ENCODE assay signal across 9 mouse cellular contexts in the genomic region with DNA sequence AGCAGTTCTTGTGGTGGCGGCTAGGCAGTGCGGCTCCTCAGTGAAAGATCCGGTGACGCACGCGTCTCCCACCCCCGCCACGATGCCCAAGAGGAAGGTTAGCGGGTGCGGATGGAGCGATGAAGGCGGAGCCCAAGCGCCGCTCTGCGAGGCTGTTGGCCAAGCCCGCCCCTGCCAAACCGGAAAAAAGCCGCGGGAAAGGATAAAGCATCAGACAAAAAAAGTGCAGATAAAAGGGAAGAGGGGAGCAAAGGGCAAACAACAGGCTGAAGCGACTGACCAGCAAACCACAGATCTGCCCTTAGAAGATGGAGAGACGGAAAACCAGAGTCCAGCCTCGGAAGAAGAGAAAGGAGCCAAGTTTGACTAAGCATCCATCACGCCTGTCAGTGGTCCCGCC. TPM values are rescaled to one million over a fixed set of nuclear protein-coding genes. Genes with fewer than 3 reads are reported as not detected.
A peak's percentile ranks its signal among the peaks of the same experiment; 100 is the strongest.
DNase-seq lines count a peak whose midpoint lies in the region; ATAC-seq lines count a peak whose summit lies in the region.
"Had no signal": no experiment of that assay in that cellular context is flagged by ENCODE, and none has a peak within 500 bp of the region (broad histone marks: within the 10 kb centered on the region; RNA-seq: fewer than 3 reads in every experiment).

No protein-coding gene starts in this region.

- H3K9ac ChIP-seq in forebrain, embryonic 16.5 days (replicated peaks; ENCODE audit: low read depth, low read length), result peak overlapping the region; percentile 20; the same call in 1 of the 2 replicates
- peak overlapping the region; percentile 36; the same call in 1 of the 2 replicates for H3K9ac ChIP-seq in hindbrain, embryonic 15.5 days
- H3K9ac ChIP-seq in limb, embryonic 15.5 days, result no peak overlapping the region
- peak overlapping the region; percentile 50 for H3K9ac ChIP-seq in midbrain, embryonic 12.5 days (replicated peaks)

- WGBS in forebrain, embryonic 16.5 days, result 1% methylated on average over 24 of the region's 24 CpGs
- WGBS in hindbrain, embryonic 15.5 days, result 6% methylated on average over 24 of the region's 24 CpGs
- 3% methylated on average over 24 of the region's 24 CpGs for WGBS in limb, embryonic 15.5 days
- 2% methylated on average over 24 of the region's 24 CpGs for WGBS in midbrain, embryonic 12.5 days

- peak; percentile 65 for ATAC-seq in forebrain, embryonic 16.5 days
- peak; percentile 69; the same call in 1 of the 2 replicates for ATAC-seq in hindbrain, embryonic 15.5 days (ENCODE audit: low FRiP score, low read depth)
- ATAC-seq in limb, embryonic 15.5 days (ENCODE audit: insufficient number of reproducible peaks, low FRiP score, low TSS enrichment, low read depth), result no peak
- ATAC-seq in midbrain, embryonic 12.5 days (ENCODE audit: low FRiP score, low read depth), result 0 out of 2 replicates have a peak, but pooled peaks have one; percentile 38

- H3K27me3 ChIP-seq in forebrain, embryonic 16.5 days (replicated peaks; ENCODE audit: control insufficient read depth, insufficient read depth, low read length), result no peaks in the 10 kb centered on the region
- H3K27me3 ChIP-seq in hindbrain, embryonic 15.5 days, result no peaks in the 10 kb centered on the region
- peaks cover 7% of the 10 kb centered on the region; the same call in 1 of the 2 replicates for H3K27me3 ChIP-seq in limb, embryonic 15.5 days
- H3K27me3 ChIP-seq in midbrain, embryonic 12.5 days, result peaks cover 23% of the 10 kb centered on the region

- DNase-seq in cerebellum, postnatal 14 days, result peak; percentile 48 to 52
- DNase-seq in cerebellum, adult 9-10 months, result no peak
- DNase-seq in adrenal gland, postnatal 10 days, result peak; percentile 52
- DNase-seq in urinary bladder, adult 2 months (ENCODE audit: low spot score), result no peak

- no peaks in the 10 kb centered on the region for H3K36me3 ChIP-seq in forebrain, embryonic 16.5 days (ENCODE audit: control insufficient read depth, insufficient read depth)
- H3K36me3 ChIP-seq in hindbrain, embryonic 15.5 days, result no peaks in the 10 kb centered on the region
- no peaks in the 10 kb centered on the region for H3K36me3 ChIP-seq in limb, embryonic 15.5 days
- no peaks in the 10 kb centered on the region for H3K36me3 ChIP-seq in midbrain, embryonic 12.5 days

- H3K27ac ChIP-seq in forebrain, embryonic 16.5 days (ENCODE audit: low read length), result no peak overlapping the region
- H3K27ac ChIP-seq in hindbrain, embryonic 15.5 days (replicated peaks), result no peak overlapping the region
- H3K27ac ChIP-seq in limb, embryonic 15.5 days, result no peak overlapping the region
- H3K27ac ChIP-seq in midbrain, embryonic 12.5 days (replicated peaks), result no peak overlapping the region

- peak overlapping the region; percentile 71 for H3K4me2 ChIP-seq in forebrain, embryonic 16.5 days (ENCODE audit: low read length)
- peak overlapping the region; percentile 88 for H3K4me2 ChIP-seq in hindbrain, embryonic 15.5 days
- peak overlapping the region; percentile 62 for H3K4me2 ChIP-seq in limb, embryonic 15.5 days
- H3K4me2 ChIP-seq in midbrain, embryonic 12.5 days (replicated peaks), result peak overlapping the region; percentile 64

- no peaks in the 10 kb centered on the region for H3K9me3 ChIP-seq in forebrain, embryonic 16.5 days (ENCODE audit: control insufficient read depth, low read length)
- H3K9me3 ChIP-seq in hindbrain, embryonic 15.5 days, result no peaks in the 10 kb centered on the region
- no peaks in the 10 kb centered on the region for H3K9me3 ChIP-seq in limb, embryonic 15.5 days
- no peaks in the 10 kb centered on the region for H3K9me3 ChIP-seq in midbrain, embryonic 12.5 days

- H3K4me1 ChIP-seq in forebrain, embryonic 16.5 days (replicated peaks; ENCODE audit: control insufficient read depth, insufficient read depth, low read length), result no peaks in the 10 kb centered on the region; the same call in 1 of the 2 replicates
- H3K4me1 ChIP-seq in hindbrain, embryonic 15.5 days (replicated peaks), result peaks cover 5% of the 10 kb centered on the region; the same call in 1 of the 2 replicates
- peaks cover 7% of the 10 kb centered on the region for H3K4me1 ChIP-seq in limb, embryonic 15.5 days
- H3K4me1 ChIP-seq in midbrain, embryonic 12.5 days, result no peaks in the 10 kb centered on the region

- peak overlapping the region; percentile 40 for H3K4me3 ChIP-seq in forebrain, embryonic 16.5 days (replicated peaks; ENCODE audit: low read length)
- peak overlapping the region; percentile 46 for H3K4me3 ChIP-seq in hindbrain, embryonic 15.5 days
- peak overlapping the region; percentile 39 for H3K4me3 ChIP-seq in limb, embryonic 15.5 days
- H3K4me3 ChIP-seq in midbrain, embryonic 12.5 days, result peak overlapping the region; percentile 42

RNA-seq across cellular contexts. Expression of a gene that starts 6.3 kb away (rescaled TPM):
- total RNA-seq in adrenal gland, postnatal 10 days (2021), result 1 to 10 TPM; 1.5 to 3.6 TPM
- polyA plus RNA-seq in forebrain, embryonic 16.5 days (2015; fragmentation: Nextera tagmentation; extraction: Ambion mirVana), result 2.6 and 4.4 TPM in 2 replicates
- 4.8 and 5.5 TPM in 2 replicates for polyA plus RNA-seq in hindbrain, embryonic 15.5 days (2015; fragmentation: Nextera tagmentation; extraction: Ambion mirVana)
- polyA plus RNA-seq in limb, embryonic 15.5 days (2015; fragmentation: Nextera tagmentation; extraction: Ambion mirVana), result 0.61 TPM in 1 of 2 replicates, not detected in the other
- polyA plus RNA-seq in midbrain, embryonic 12.5 days (2016; fragmentation: Nextera tagmentation; extraction: Ambion mirVana), result 3.9 and 4.2 TPM in 2 replicates
- polyA plus RNA-seq in urinary bladder, adult 2 months (2012; rRNA removed), result 1.2 and 1.6 TPM in 2 replicates
- polyA plus RNA-seq: C2C12 had no signal

RNA-seq across cellular contexts. Expression of a gene that starts 15.4 kb away (rescaled TPM):
- not detected for total RNA-seq in adrenal gland, postnatal 10 days (2021)
- not detected in 2 replicates for polyA plus RNA-seq in forebrain, embryonic 16.5 days (2015; fragmentation: Nextera tagmentation; extraction: Ambion mirVana)
- not detected in 2 replicates for polyA plus RNA-seq in hindbrain, embryonic 15.5 days (2015; fragmentation: Nextera tagmentation; extraction: Ambion mirVana)
- polyA plus RNA-seq in limb, embryonic 15.5 days (2015; fragmentation: Nextera tagmentation; extraction: Ambion mirVana), result not detected in 2 replicates
- polyA plus RNA-seq in midbrain, embryonic 12.5 days (2016; fragmentation: Nextera tagmentation; extraction: Ambion mirVana), result not detected in 2 replicates
- not detected in 2 replicates for polyA plus RNA-seq in urinary bladder, adult 2 months (2012; rRNA removed)
- polyA plus RNA-seq: C2C12 had no signal

RNA-seq across cellular contexts. Expression of a gene that starts 37.7 kb away (rescaled TPM):
- total RNA-seq in adrenal gland, postnatal 10 days (2021), result under 1 TPM; 0.48 to 0.66 TPM
- polyA plus RNA-seq in forebrain, embryonic 16.5 days (2015; fragmentation: Nextera tagmentation; extraction: Ambion mirVana), result not detected in 2 replicates
- 0.05 TPM in 1 of 2 replicates, not detected in the other for polyA plus RNA-seq in hindbrain, embryonic 15.5 days (2015; fragmentation: Nextera tagmentation; extraction: Ambion mirVana)
- 0.20 TPM in 2 replicates for polyA plus RNA-seq in limb, embryonic 15.5 days (2015; fragmentation: Nextera tagmentation; extraction: Ambion mirVana)
- 0.06 TPM in 1 of 2 replicates, not detected in the other for polyA plus RNA-seq in midbrain, embryonic 12.5 days (2016; fragmentation: Nextera tagmentation; extraction: Ambion mirVana)
- polyA plus RNA-seq in urinary bladder, adult 2 months (2012; rRNA removed), result 0.28 and 0.40 TPM in 2 replicates
- polyA plus RNA-seq: C2C12 had no signal

Comparison
In these comparisons a context has a peak if more than half of its experiments do, and no peak if none do; other contexts are left out.
1. DNase-seq: peak in cerebellum, postnatal 14 days (2 of 2) and adrenal gland, postnatal 10 days (single experiment); none in cerebellum, adult 9-10 months (single experiment) and urinary bladder, adult 2 months (single experiment).
2. Peak in every context shown above with its lines, with median percentiles within 50 percentile points of each other: H3K4me2 ChIP-seq and H3K4me3 ChIP-seq.